Comparison of ENCODE assay signal across 12 mouse cellular contexts in the genomic region with DNA sequence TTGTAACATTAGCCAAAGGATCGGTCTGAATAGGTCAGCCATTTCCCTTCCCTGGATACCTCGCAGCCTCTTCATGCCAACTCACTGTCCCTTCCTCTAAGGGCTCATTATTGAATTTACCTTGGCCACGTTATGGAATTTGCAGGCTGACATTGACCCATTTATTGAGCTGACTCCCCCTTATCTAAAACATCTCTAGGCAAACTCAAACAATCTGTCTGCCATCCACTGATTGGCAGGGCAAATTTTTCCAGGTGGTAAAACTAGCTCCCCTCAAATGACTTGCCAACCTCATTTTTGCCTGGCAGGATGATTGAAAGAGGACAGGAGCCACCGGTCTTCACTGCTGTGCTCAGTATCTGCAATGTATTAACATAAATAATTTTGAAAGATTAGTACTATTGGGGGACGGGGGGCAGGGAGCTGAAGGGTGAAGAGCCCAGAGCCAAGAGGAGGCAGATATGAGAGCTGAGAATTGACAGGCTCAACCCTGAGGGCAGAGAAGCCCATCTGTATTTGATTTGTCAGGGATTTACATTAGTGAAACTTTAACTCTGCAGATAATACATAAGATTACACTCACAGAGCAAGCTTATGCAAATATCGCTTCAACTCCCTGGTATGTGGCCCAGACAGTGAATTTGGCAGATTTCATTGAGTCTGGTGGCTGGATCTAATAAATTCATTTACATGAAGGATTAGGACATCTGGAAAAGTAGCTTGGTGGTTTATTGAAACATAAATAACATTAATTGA.
DNase-seq lines count a peak whose midpoint lies in the region; ATAC-seq and TF ChIP-seq lines count a peak whose summit lies in the region.
"Had no signal": no experiment of that assay in that cellular context is flagged by ENCODE, and none has a peak within 500 bp of the region (broad histone marks: within the 10 kb centered on the region; RNA-seq: fewer than 3 reads in every experiment).

No protein-coding gene starts in this region.

- no peak for ATAC-seq in liver, embryonic 15.5 days (ENCODE audit: insufficient read depth)
- ATAC-seq in midbrain, postnatal 0 days (ENCODE audit: low FRiP score): peak; percentile 38
- ATAC-seq: forebrain, embryonic 13.5 days had no signal

- peak overlapping the region; percentile 5; the same call in 1 of the 2 replicates for H3K4me2 ChIP-seq in liver, embryonic 15.5 days
- no peak overlapping the region for H3K4me2 ChIP-seq in midbrain, postnatal 0 days (ENCODE audit: low read depth, low read length, poor library complexity, severe bottlenecking)
- H3K4me2 ChIP-seq: forebrain, embryonic 13.5 days had no signal

- H3K4me3 ChIP-seq in liver, embryonic 15.5 days (replicated peaks): no peak overlapping the region
- H3K4me3 ChIP-seq in embryonic facial prominence, embryonic 10.5 days: no peak overlapping the region
- no peak overlapping the region for H3K4me3 ChIP-seq in midbrain, postnatal 0 days (ENCODE audit: low read depth, low read length)
- H3K4me3 ChIP-seq: forebrain, embryonic 13.5 days; myocyte had no signal

- no peak for TF ChIP-seq CTCF in midbrain, postnatal 0 days (IDR thresholded peaks at IDR 0.05)

- no peak for DNase-seq in liver
- DNase-seq in embryonic facial prominence, embryonic 10.5 days (ENCODE audit: low spot score): peak; percentile 73
- DNase-seq in hindlimb bud, embryonic 11.5 days (ENCODE audit: extremely low spot score, low read depth, low spot score): peak; percentile 81
- no peak for DNase-seq in midbrain, postnatal 0 days (ENCODE audit: low spot score)
- no peak for DNase-seq in gastrocnemius, postnatal 25 days
- DNase-seq in frontal cortex, adult 2 months (ENCODE audit: extremely low spot score in 1 of 2, low spot score in 1 of 2): no peak
- DNase-seq: cerebellum, postnatal 25 days; heart, postnatal 4 days; thymus, postnatal 36 days had no signal

- H3K9ac ChIP-seq in liver, embryonic 15.5 days: no peak overlapping the region
- H3K9ac ChIP-seq in midbrain, postnatal 0 days (replicated peaks; ENCODE audit: low read length, poor library complexity, severe bottlenecking): no peak overlapping the region
- H3K9ac ChIP-seq: forebrain, embryonic 13.5 days had no signal

- H3K36me3 ChIP-seq in liver, embryonic 15.5 days (replicated peaks): no peaks in the 10 kb centered on the region
- no peaks in the 10 kb centered on the region for H3K36me3 ChIP-seq in embryonic facial prominence, embryonic 10.5 days (replicated peaks)
- H3K36me3 ChIP-seq in midbrain, postnatal 0 days (ENCODE audit: insufficient read depth, low read length): no peaks in the 10 kb centered on the region

- H3K27me3 ChIP-seq in liver, embryonic 15.5 days: no peaks in the 10 kb centered on the region
- H3K27me3 ChIP-seq in embryonic facial prominence, embryonic 10.5 days (replicated peaks; ENCODE audit: low read depth, poor library complexity, severe bottlenecking): no peaks in the 10 kb centered on the region
- no peaks in the 10 kb centered on the region for H3K27me3 ChIP-seq in midbrain, postnatal 0 days (ENCODE audit: insufficient read depth, low read length)
- H3K27me3 ChIP-seq: forebrain, embryonic 13.5 days had no signal

- WGBS in liver, embryonic 15.5 days (ENCODE audit: insufficient replicate concordance): 52% methylated on average over 6 of the region's 6 CpGs
- 35% methylated on average over 6 of the region's 6 CpGs for WGBS in embryonic facial prominence, embryonic 10.5 days
- 44% methylated on average over 6 of the region's 6 CpGs for WGBS in midbrain, postnatal 0 days

- H3K4me1 ChIP-seq in liver, embryonic 15.5 days (replicated peaks): no peaks in the 10 kb centered on the region
- peaks cover 31% of the 10 kb centered on the region for H3K4me1 ChIP-seq in embryonic facial prominence, embryonic 10.5 days
- no peaks in the 10 kb centered on the region for H3K4me1 ChIP-seq in midbrain, postnatal 0 days (ENCODE audit: insufficient read depth, low read length)
- H3K4me1 ChIP-seq: forebrain, embryonic 13.5 days had no signal

- no peaks in the 10 kb centered on the region for H3K9me3 ChIP-seq in liver, embryonic 15.5 days (replicated peaks)
- H3K9me3 ChIP-seq in embryonic facial prominence, embryonic 10.5 days: no peaks in the 10 kb centered on the region
- no peaks in the 10 kb centered on the region for H3K9me3 ChIP-seq in midbrain, postnatal 0 days (ENCODE audit: low read length)
- H3K9me3 ChIP-seq: forebrain, embryonic 13.5 days had no signal

- H3K27ac ChIP-seq in liver, embryonic 15.5 days (replicated peaks): no peak overlapping the region
- H3K27ac ChIP-seq in embryonic facial prominence, embryonic 10.5 days (replicated peaks): peak overlapping the region; percentile 48
- no peak overlapping the region for H3K27ac ChIP-seq in midbrain, postnatal 0 days (ENCODE audit: low read depth, low read length)
- H3K27ac ChIP-seq: forebrain, embryonic 13.5 days had no signal

Comparison
In these comparisons a context has a peak if more than half of its experiments do, and no peak if none do; other contexts are left out.
1. DNase-seq: peak in embryonic facial prominence, embryonic 10.5 days (single experiment) and hindlimb bud, embryonic 11.5 days (single experiment); none in liver (single experiment), midbrain, postnatal 0 days (single experiment), gastrocnemius, postnatal 25 days (single experiment) and frontal cortex, adult 2 months (0 of 2).